Mouse (Mus musculus): ENCODE measurements around the gene Mapk1ip1l. TPM values are rescaled to one million over a fixed set of nuclear protein-coding genes. Genes with fewer than 3 reads are reported as not detected.

The Mapk1ip1l gene
- total and polyA plus RNA-seq, 3 experiments: 36.6 to 80.9 (median 51.5) TPM

DNA sequence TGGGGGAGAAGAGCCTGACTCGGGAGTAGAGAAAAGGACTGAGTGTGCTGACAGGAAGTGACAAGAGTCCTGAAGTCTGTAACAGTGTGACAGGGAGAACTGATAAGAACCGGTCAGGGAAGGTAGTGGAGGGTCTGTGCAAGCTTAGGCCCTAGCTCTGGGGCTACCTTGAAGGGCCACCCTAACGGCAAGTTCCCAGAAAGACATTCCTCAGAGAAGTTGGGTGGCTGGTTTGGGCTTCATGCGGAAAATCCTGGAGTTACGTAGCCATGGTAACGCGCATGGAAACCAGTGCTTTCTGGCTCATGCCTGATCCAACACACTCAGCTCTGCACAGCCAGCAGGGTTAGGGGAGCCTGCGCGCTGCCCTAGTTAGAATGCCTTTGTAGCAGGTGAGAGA, 69.4 kb downstream of the Mapk1ip1l start, which contains the start of gene Lgals3:
TSS of gene Lgals3 (plus strand) at position 291 of the 400 bp plus-strand sequence.
- no peak within 1 kb of the TSS for H3K9ac ChIP-seq (ENCODE audit: insufficient read depth, low read depth)
- no peaks in the 10 kb centered on the region for H3K27me3 ChIP-seq (replicated peaks)
- no peak within 1 kb of the TSS for H3K4me3 ChIP-seq (replicated peaks in 1 of 3; ENCODE audit: low read depth in 2 of 3, low read length in 2 of 3, poor library complexity in 1 of 3)
- dilution Hi-C loops (cut with MboI; ENCODE audit: extremely low pct_ligation_motif_present, extremely low pct_unique_long_range_greater_than_20kb, low sequenced_read_pairs) (no loop called here), in situ Hi-C loops (cut with MboI; ENCODE audit: low pct_ligation_motif_present, low pct_unique_long_range_greater_than_20kb, low sequenced_read_pairs) (no loop called here)
- H3K27ac ChIP-seq (ENCODE audit: insufficient read depth, low read depth): no peak within 1 kb of the TSS
- no peak within 1 kb of the TSS for H3K4me2 ChIP-seq (ENCODE audit: insufficient read depth, low read depth, poor library complexity, severe bottlenecking)
- no peak for DNase-seq (ENCODE audit: extremely low read depth)
- TF ChIP-seq PAX5 (IDR thresholded peaks at IDR 0.05; ENCODE audit: low read length): no peak
- no peaks in the 10 kb centered on the region for H3K36me3 ChIP-seq (replicated peaks in 1 of 2; ENCODE audit: control insufficient read depth in 1 of 2, insufficient read depth in 1 of 2, low read length in 1 of 2)
- peaks cover 2 to 17% of the 10 kb centered on the region in 2 experiments; a peak in 3 of 4 replicates for H3K4me1 ChIP-seq (ENCODE audit: control insufficient read depth in 1 of 2, insufficient read depth in 2 of 2)
- H3K79me2 ChIP-seq (replicated peaks; ENCODE audit: control insufficient read depth, extremely low read depth, insufficient read depth, poor library complexity, severe bottlenecking): no peaks in the 10 kb centered on the region
- H3K9me3 ChIP-seq (replicated peaks; ENCODE audit: low read length): no peaks in the 10 kb centered on the region

DNA sequence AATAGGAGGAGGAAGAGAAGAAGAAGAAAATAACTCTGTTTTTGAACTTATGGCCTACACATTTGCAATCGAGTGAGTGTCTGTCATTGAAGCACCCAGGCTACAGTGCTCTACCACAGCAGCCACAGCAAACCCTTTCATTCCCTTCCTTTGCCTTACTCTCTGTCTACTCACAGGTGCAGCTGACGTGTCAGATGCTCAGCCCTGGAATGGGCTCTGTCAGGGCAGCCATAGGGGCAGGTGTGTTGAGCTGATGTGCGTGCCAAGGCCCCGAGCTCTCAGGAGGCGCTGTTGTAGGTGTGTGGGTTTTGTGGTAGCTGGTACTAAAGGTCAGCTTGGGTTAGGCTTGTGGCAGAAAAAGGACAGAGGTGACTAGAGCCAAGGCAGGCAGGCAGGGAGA, 71.7 kb downstream of the Mapk1ip1l start:
- no peak for TF ChIP-seq UBTF (IDR thresholded peaks at IDR 0.05; ENCODE audit: low read depth, low read length)
- no peak for TF ChIP-seq CHD2 (IDR thresholded peaks at IDR 0.05; ENCODE audit: low read length)
- no peak for TF ChIP-seq RAD21 (IDR thresholded peaks at IDR 0.05; ENCODE audit: low read depth, low read length)
- no peak for TF ChIP-seq MXI1 (IDR thresholded peaks at IDR 0.05; ENCODE audit: low read depth, low read length)
- no peak for TF ChIP-seq NELFE (IDR thresholded peaks at IDR 0.05; ENCODE audit: low read depth, low read length)
- no peak for TF ChIP-seq MAZ (IDR thresholded peaks at IDR 0.05; ENCODE audit: low read depth, low read length)
- no peak for TF ChIP-seq IRF4 (IDR thresholded peaks at IDR 0.05; ENCODE audit: low read depth, low read length)
- TF ChIP-seq MAFK (IDR thresholded peaks at IDR 0.05; ENCODE audit: insufficient replicate concordance, low read length): no peak
- no peak for TF ChIP-seq TBP (conservative IDR thresholded peaks at IDR 0.05; ENCODE audit: low read depth, low read length)
- TF ChIP-seq KAT2A (IDR thresholded peaks at IDR 0.05; ENCODE audit: insufficient replicate concordance, low read length): no peak
- no peak for TF ChIP-seq MYC (IDR thresholded peaks at IDR 0.05; ENCODE audit: low read depth, low read length)
- no peak for TF ChIP-seq E2F4 (IDR thresholded peaks at IDR 0.05; ENCODE audit: insufficient replicate concordance, low read depth, low read length)
- TF ChIP-seq ELF1 (IDR thresholded peaks at IDR 0.05; ENCODE audit: low read depth, low read length): no peak
- no peak for TF ChIP-seq GABPA (IDR thresholded peaks at IDR 0.05; ENCODE audit: insufficient replicate concordance, low read depth, low read length)
- TF ChIP-seq NRF1 (IDR thresholded peaks at IDR 0.05; ENCODE audit: low read depth, low read length): no peak
- TF ChIP-seq ZKSCAN1 (IDR thresholded peaks at IDR 0.05; ENCODE audit: borderline replicate concordance, low read depth, low read length): no peak
- no peak for TF ChIP-seq CTCF (conservative IDR thresholded peaks at IDR 0.05 in 1 of 2, IDR thresholded peaks at IDR 0.05 in 1 of 2; ENCODE audit: low read depth in 2 of 2, low read length in 2 of 2)
- TF ChIP-seq ZMIZ1 (IDR thresholded peaks at IDR 0.05; ENCODE audit: low read depth, low read length): no peak
- TF ChIP-seq SIN3A (IDR thresholded peaks at IDR 0.05; ENCODE audit: low read length): no peak
- TF ChIP-seq EP300 (IDR thresholded peaks at IDR 0.05; ENCODE audit: low read length): no peak
- no peaks in the 10 kb centered on the region for H3K79me2 ChIP-seq (replicated peaks; ENCODE audit: control insufficient read depth, extremely low read depth, insufficient read depth, poor library complexity, severe bottlenecking)
- no peaks in the 10 kb centered on the region for H3K27me3 ChIP-seq (replicated peaks)
- peaks cover 4 to 14% of the 10 kb centered on the region in 2 experiments; a peak in 2 of 4 replicates for H3K4me1 ChIP-seq (ENCODE audit: control insufficient read depth in 1 of 2, insufficient read depth in 2 of 2)
- no peak overlapping the region for H3K4me2 ChIP-seq (ENCODE audit: insufficient read depth, low read depth, poor library complexity, severe bottlenecking)
- in situ Hi-C loops (cut with MboI; ENCODE audit: low pct_ligation_motif_present, low pct_unique_long_range_greater_than_20kb, low sequenced_read_pairs): no loop called here
- no peaks in the 10 kb centered on the region for H3K36me3 ChIP-seq (replicated peaks in 1 of 2; ENCODE audit: control insufficient read depth in 1 of 2, insufficient read depth in 1 of 2, low read length in 1 of 2)
- DNase-seq (ENCODE audit: extremely low read depth): no peak
- dilution Hi-C loops (cut with MboI; ENCODE audit: extremely low pct_ligation_motif_present, extremely low pct_unique_long_range_greater_than_20kb, low sequenced_read_pairs): no loop called here
- H3K4me3 ChIP-seq (replicated peaks in 1 of 3; ENCODE audit: low read depth in 2 of 3, low read length in 2 of 3, poor library complexity in 1 of 3): no peak overlapping the region
- H3K9me3 ChIP-seq (replicated peaks; ENCODE audit: low read length): no peaks in the 10 kb centered on the region
- H3K27ac ChIP-seq (ENCODE audit: insufficient read depth, low read depth): no peak overlapping the region
- no peak overlapping the region for H3K9ac ChIP-seq (ENCODE audit: insufficient read depth, low read depth)
